Mouse (Mus musculus): Measurements from ENCODE around the gene Lima1.

GRCm38 (mm10) chr15:99834681-99835080, 40.6 kb downstream of the Lima1 start:
- TF ChIP-seq POLR2A (IDR thresholded peaks at IDR 0.05; ENCODE audit: borderline replicate concordance, extremely low read depth, low read depth, low read length) (no peak), CTCF (IDR thresholded peaks at IDR 0.05; ENCODE audit: insufficient read depth, low read length) (no peak)
